Mouse (Mus musculus) gastrocnemius, adult 18-20 months (tissue): Measurements from ENCODE around the gene Paqr8. TPM values are rescaled to one million over a fixed set of nuclear protein-coding genes. Genes with fewer than 3 reads are reported as not detected.

Source experiments
- DNase-seq: peaks from one replicate; pipeline ENCODE4 v3.0.0; 2021; ENCODE audit warnings: low spot score
- total RNA-seq, 2 experiments: library from RNA; stranded (reverse); gene quantifications; 2 replicates each; pipeline ENCODE4 v1.2.3; 2021

Gene Paqr8
- total RNA-seq, 2 experiments from 2014 or later: 0.73 to 0.76 TPM

DNA sequence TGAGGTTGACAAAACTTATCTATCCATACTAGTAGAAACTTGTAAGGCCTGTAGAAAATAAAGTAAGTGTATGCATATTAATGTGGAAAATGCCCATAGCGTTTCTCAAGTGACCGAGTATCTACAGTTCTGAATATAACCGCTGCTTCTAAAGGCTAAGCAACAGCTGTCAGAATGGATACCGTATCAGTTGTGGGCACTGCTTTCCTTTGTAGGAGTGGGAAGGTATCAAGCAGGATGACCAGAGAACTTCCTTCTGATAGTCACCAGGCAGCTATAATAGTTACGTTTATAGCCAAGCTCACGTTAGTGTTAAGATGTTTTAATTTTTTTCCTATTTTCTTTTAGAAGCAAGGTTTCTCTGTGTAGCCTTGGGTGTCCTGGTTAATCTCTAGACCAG is 83.0 kb downstream of the Paqr8 start:
- no peak for DNase-seq

DNA sequence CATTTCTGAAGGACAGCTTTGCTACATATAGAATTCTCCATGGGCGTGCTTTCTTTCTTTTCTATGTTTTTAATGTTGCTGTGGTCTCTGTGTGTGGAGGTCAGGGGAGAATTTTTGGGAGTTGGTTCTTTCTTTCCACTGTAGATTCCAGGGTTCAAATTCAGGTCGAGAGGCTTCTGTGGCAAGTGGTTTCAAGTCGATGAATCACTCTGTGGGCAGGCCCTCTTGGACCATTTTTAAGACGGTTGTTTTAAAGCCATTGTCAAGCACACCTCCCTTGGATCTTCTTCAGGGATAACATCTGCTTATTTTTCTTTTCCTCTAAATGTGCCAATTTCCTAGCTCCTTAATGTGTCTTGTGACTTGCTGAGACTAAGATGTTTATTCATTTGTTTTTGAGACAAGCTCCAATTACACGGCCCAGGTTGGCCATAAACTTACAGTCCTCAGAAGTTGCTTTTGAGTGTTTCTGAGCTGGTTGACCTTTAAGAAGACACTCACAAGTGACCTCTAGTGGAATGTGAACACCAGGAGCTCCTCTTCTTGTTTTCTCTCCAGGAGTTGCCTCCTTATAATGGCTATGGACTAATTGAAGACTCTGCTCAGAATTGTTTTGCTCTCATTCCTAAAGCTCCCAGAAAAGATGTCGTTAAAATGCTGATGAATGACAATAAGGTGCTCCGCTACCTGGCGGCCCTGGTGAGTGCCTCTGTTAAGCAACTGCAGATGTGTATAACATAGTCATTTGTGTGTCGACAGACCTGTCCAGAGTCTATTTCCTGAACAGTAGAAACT is 84.1 kb downstream of the Paqr8 start:
- no peak for DNase-seq

DNA sequence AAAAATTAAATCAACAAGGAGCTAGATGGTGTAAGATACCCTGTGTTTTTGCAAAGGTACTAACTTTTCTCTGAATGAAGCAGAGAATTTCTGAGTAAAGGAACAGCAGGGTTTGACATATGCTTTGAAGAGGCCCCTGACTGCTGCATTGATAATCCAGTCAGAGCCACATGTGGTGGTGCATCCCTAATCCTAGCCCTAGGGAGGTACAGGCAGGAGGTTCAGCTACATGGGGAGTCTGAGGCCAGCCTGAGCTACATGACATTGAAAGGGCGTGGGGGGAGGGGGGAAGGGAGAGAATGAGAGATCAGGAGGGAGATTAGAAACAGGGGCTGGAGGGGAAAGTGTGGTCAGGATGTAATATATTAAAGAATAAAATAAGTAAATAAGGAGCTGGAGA is 90.1 kb downstream of the Paqr8 start:
- DNase-seq: no peak

DNA sequence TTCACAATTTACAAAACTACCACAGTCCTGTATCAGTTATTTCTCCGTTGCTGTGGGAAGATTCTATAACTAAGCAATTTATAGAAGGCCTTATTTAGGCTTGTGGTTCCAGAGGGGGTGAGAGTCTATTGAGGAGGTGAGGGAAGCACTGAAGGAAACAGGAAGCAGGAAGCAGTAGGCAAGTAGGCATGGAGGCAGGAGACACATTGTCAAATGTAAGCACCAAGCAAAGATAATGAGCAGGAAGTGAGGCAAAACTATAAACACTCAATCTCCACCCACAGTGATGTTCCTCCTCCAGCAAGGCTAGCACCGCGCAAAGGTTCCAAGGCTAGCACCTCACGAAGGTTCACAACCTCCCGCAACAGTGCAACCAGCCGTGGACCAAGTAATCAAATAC is 91.4 kb downstream of the Paqr8 start:
- no peak for DNase-seq

DNA sequence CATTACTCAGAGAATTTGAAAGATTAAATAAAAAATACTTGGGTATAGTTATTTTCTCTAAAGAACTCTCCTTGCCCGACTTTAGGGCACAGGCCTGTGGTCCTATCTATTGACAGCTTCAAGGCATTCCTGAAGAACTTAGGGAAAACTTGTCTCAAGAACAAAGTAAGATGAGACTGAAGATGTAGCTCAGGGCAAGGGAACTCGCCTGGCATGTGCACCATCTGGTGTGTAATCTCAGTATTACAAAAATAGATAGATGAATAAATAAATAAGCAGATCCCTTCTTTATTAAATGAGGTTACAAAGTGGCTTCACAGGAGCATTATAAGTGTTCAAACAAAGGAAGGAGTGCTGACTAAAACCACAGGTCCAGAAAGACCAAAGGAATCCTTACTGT is 93.7 kb downstream of the Paqr8 start:
- no peak for DNase-seq

DNA sequence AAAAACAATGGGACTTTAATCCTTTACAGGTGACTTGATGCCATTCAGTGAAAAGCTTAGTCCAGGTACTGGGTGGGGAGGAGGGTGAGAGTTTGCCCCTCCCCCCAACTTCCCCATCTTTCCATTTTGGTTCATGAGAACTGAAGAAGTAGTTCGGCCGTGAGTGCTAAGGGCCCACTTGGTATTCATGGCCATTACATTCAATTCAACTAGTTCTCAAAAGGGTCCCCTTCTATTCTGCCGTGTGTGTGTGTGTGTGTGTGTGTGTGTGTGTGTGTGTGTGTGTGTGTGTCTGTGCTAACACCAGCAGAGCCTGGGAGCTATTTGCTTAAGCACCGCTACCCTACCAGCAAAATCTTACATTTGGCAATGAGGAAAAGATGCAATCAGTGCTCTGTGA is 94.2 kb downstream of the Paqr8 start:
- DNase-seq: no peak

DNA sequence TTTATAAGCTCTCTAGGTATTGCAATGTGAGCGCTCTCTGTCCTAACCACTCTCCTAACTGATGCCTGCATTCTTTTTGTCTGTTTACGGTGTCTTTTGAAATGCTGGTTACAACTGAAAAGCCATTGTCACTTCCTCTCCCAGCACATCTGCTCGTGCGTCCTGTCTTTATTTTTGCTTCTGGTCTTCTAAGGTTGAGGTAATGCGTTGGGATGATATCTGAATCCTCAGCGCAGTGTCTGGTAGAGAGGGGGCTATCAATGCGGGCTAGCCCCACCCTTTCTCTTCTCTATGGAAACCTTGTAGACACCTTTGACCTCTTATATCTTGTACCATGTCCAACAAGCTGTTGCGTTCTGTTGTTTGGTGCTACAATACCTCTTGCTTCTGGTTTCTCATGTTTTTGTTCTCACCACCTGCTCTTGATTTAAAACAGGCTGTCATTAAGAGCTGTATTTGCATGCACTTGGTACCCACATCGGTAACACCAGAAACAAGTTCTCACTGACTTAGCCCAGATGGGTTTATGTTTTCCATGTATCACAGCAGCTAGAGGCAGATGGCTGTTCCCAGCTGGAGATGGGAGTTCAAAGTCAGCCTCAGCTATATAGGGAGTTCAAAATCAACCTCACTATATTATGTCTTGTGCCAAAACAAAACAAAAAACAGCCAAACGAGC is 96.1 kb downstream of the Paqr8 start:
- no peak for DNase-seq

Other genes with a start within 250 kb of the Paqr8 start
- not detected for gene Il17a, start 159.7 kb upstream of the Paqr8 start, total RNA-seq
- gene Il17f, start 100.0 kb upstream of the Paqr8 start, total RNA-seq: not detected
- gene Mcm3, start 70.3 kb upstream of the Paqr8 start, total RNA-seq: 1 to 10 TPM; 2.6 to 2.7 TPM
- gene Efhc1, start 61.0 kb downstream of the Paqr8 start, total RNA-seq: under 1 TPM; 0.14 to 0.33 TPM
- 1 to 10 TPM; 2.4 to 2.5 TPM for gene Tram2, start 188.6 kb downstream of the Paqr8 start, total RNA-seq